Comparison of ENCODE assay signal across 10 mouse cellular contexts in genomic region chr7:117566115-117566514, GRCm38 (mm10).
DNase-seq lines count a peak whose midpoint lies in the region; ATAC-seq and TF ChIP-seq lines count a peak whose summit lies in the region.
"Had no signal": no experiment of that assay in that cellular context is flagged by ENCODE, and none has a peak within 500 bp of the region (broad histone marks: within the 10 kb centered on the region; RNA-seq: fewer than 3 reads in every experiment).

No protein-coding gene starts in this region.

- ATAC-seq in heart, postnatal 0 days (ENCODE audit: insufficient read depth, low read depth): no peak
- no peak for ATAC-seq in midbrain, embryonic 11.5 days (ENCODE audit: low FRiP score)
- no peak for ATAC-seq in midbrain, embryonic 13.5 days

- intact Hi-C loops in heart, postnatal 36 days (cut with DNase I): no loop called here

- no peaks in the 10 kb centered on the region for H3K36me3 ChIP-seq in heart, postnatal 0 days (replicated peaks; ENCODE audit: control insufficient read depth, insufficient read depth, low read length)
- no peaks in the 10 kb centered on the region for H3K36me3 ChIP-seq in midbrain, embryonic 11.5 days (ENCODE audit: control insufficient read depth, insufficient read depth, low read length)
- H3K36me3 ChIP-seq in midbrain, embryonic 13.5 days: no peaks in the 10 kb centered on the region
- H3K36me3 ChIP-seq: limb, embryonic 12.5 days had no signal

- no peaks in the 10 kb centered on the region for H3K4me1 ChIP-seq in heart, postnatal 0 days (ENCODE audit: control insufficient read depth, insufficient read depth)
- H3K4me1 ChIP-seq in midbrain, embryonic 11.5 days (ENCODE audit: control insufficient read depth, insufficient read depth, low read length): peaks cover 2% of the 10 kb centered on the region; the same call in 1 of the 2 replicates
- no peaks in the 10 kb centered on the region for H3K4me1 ChIP-seq in midbrain, embryonic 13.5 days (replicated peaks)

- H3K4me3 ChIP-seq in heart, postnatal 0 days (ENCODE audit: low read depth, low read length): no peak overlapping the region
- no peak overlapping the region for H3K4me3 ChIP-seq in midbrain, embryonic 11.5 days (ENCODE audit: low read depth, low read length)
- H3K4me3 ChIP-seq in midbrain, embryonic 13.5 days (replicated peaks): no peak overlapping the region
- H3K4me3 ChIP-seq: limb, embryonic 12.5 days had no signal

- peak; percentile 39 for TF ChIP-seq CTCF in heart, postnatal 0 days (IDR thresholded peaks at IDR 0.05; ENCODE audit: low read depth)

- H3K9ac ChIP-seq in heart, postnatal 0 days (replicated peaks; ENCODE audit: low read depth, low read length): no peak overlapping the region
- H3K9ac ChIP-seq in midbrain, embryonic 11.5 days (ENCODE audit: low read length): no peak overlapping the region
- H3K9ac ChIP-seq in midbrain, embryonic 13.5 days (replicated peaks): no peak overlapping the region
- H3K9ac ChIP-seq: limb, embryonic 12.5 days had no signal

- TF ChIP-seq EP300 in heart, postnatal 0 days (IDR thresholded peaks at IDR 0.05; ENCODE audit: low read depth): no peak

- H3K27ac ChIP-seq in heart, postnatal 0 days (ENCODE audit: low read depth): no peak overlapping the region
- H3K27ac ChIP-seq in midbrain, embryonic 11.5 days (ENCODE audit: low read depth, low read length): no peak overlapping the region
- no peak overlapping the region for H3K27ac ChIP-seq in midbrain, embryonic 13.5 days
- H3K27ac ChIP-seq: limb, embryonic 12.5 days had no signal

- DNase-seq in heart, postnatal 0 days (ENCODE audit: low spot score): no peak
- no peak for DNase-seq in heart, postnatal 36 days
- DNase-seq in midbrain, embryonic 11.5 days (ENCODE audit: low spot score, missing footprints): peak; percentile 78
- DNase-seq in T-cell, adult 2 months (ENCODE audit: low spot score): peak; percentile 22
- DNase-seq in retina, postnatal 1 day: peak; percentile 38
- DNase-seq in left cerebral cortex, adult 11 months (ENCODE audit: low spot score): no peak
- no peak for DNase-seq in urinary bladder, postnatal 4 days (ENCODE audit: low spot score in 2 of 2)
- DNase-seq: cerebellum, postnatal 25 days had no signal

- no peak overlapping the region for H3K4me2 ChIP-seq in heart, postnatal 0 days (ENCODE audit: low read depth, low read length)
- no peak overlapping the region for H3K4me2 ChIP-seq in midbrain, embryonic 11.5 days
- H3K4me2 ChIP-seq in midbrain, embryonic 13.5 days (replicated peaks): no peak overlapping the region
- H3K4me2 ChIP-seq: limb, embryonic 12.5 days had no signal

- WGBS in heart, postnatal 0 days: 75% methylated on average over 2 of the region's 2 CpGs
- WGBS in midbrain, embryonic 11.5 days: 70% methylated on average over 2 of the region's 2 CpGs
- WGBS in midbrain, embryonic 13.5 days: 83% methylated on average over 2 of the region's 2 CpGs

- H3K27me3 ChIP-seq in heart, postnatal 0 days (ENCODE audit: control insufficient read depth, insufficient read depth, low read length): no peaks in the 10 kb centered on the region
- peaks cover 3% of the 10 kb centered on the region; the same call in 1 of the 2 replicates for H3K27me3 ChIP-seq in midbrain, embryonic 11.5 days (ENCODE audit: control insufficient read depth, insufficient read depth, low read length)
- H3K27me3 ChIP-seq in midbrain, embryonic 13.5 days: peaks cover 75% of the 10 kb centered on the region
- H3K27me3 ChIP-seq: limb, embryonic 12.5 days had no signal

- no peaks in the 10 kb centered on the region for H3K9me3 ChIP-seq in heart, postnatal 0 days (replicated peaks; ENCODE audit: control insufficient read depth, low read length)
- H3K9me3 ChIP-seq in midbrain, embryonic 11.5 days (ENCODE audit: control insufficient read depth, low read length): no peaks in the 10 kb centered on the region
- no peaks in the 10 kb centered on the region for H3K9me3 ChIP-seq in midbrain, embryonic 13.5 days
- H3K9me3 ChIP-seq: limb, embryonic 12.5 days had no signal

Comparison
In these comparisons a context has a peak if more than half of its experiments do, and no peak if none do; other contexts are left out.
1. DNase-seq: peak in midbrain, embryonic 11.5 days (single experiment), T-cell, adult 2 months (single experiment) and retina, postnatal 1 day (single experiment); none in heart, postnatal 0 days (single experiment), heart, postnatal 36 days (0 of 2), left cerebral cortex, adult 11 months (single experiment) and urinary bladder, postnatal 4 days (0 of 2).